Mouse (Mus musculus): Measurements from ENCODE around the gene Ehmt2. TPM values are rescaled to one million over a fixed set of nuclear protein-coding genes. Genes with fewer than 3 reads are reported as not detected.

Ehmt2 gene
- polyA plus RNA-seq (2015; fragmentation: Nextera tagmentation; extraction: Ambion mirVana), result 16.8 and 17.7 TPM in 2 replicates

- Histone ChIP-seq H3K9me3 (replicated peaks) (no peaks in the 10 kb centered on the region), H3K4me3 (replicated peaks) (peak within 1 kb of the TSS; percentile 81), H3K27me3 (no peaks in the 10 kb centered on the region), H3K36me3 (peaks cover 28% of the 10 kb centered on the region), H3K4me2 (peak within 1 kb of the TSS; percentile 98), H3K4me1 (replicated peaks) (peaks cover 82% of the 10 kb centered on the region), H3K9ac (peak within 1 kb of the TSS; percentile 93), H3K27ac (peak within 1 kb of the TSS; percentile 94)
- DNase-seq, result peak; percentile 67
- peak; percentile 53 for ATAC-seq (ENCODE audit: low read depth)
- under 1% methylated on average over 20 of the region's 44 CpGs for WGBS (ENCODE audit: insufficient replicate concordance)
These were observed at the start of gene Ehmt2, which contains the start of gene C2 for GRCm38 (mm10) chr17:34898160-34898586. Gene Ehmt2, plus strand, starts transcription at chr17:34898469. Gene C2, minus strand, starts transcription at chr17:34898265.

- Histone ChIP-seq H3K9ac (peak within 1 kb of the TSS; percentile 89), H3K27me3 (no peaks in the 10 kb centered on the region), H3K4me1 (replicated peaks) (peaks cover 48% of the 10 kb centered on the region), H3K4me3 (replicated peaks) (peak within 1 kb of the TSS; percentile 91), H3K36me3 (peaks cover 62% of the 10 kb centered on the region), H3K27ac (peak within 1 kb of the TSS; percentile 83), H3K9me3 (replicated peaks) (no peaks in the 10 kb centered on the region), H3K4me2 (peak within 1 kb of the TSS; percentile 99)
- under 1% methylated on average over 65 of the region's 65 CpGs for WGBS (ENCODE audit: insufficient replicate concordance)
- ATAC-seq (ENCODE audit: low read depth) (peak; percentile 94), DNase-seq (peak; percentile 97)
These were observed 48.4 kb upstream of the Ehmt2 start, which contains the start of the genes Skiv2l and Nelfe for GRCm38 (mm10) chr17:34849722-34850516. Gene Skiv2l, minus strand, starts transcription at chr17:34850210. Gene Nelfe, plus strand, starts transcription at chr17:34850391.

- Histone ChIP-seq H3K4me3 (replicated peaks) (peak overlapping the region; percentile 91), H3K36me3 (peaks cover 62% of the 10 kb centered on the region), H3K4me2 (peak overlapping the region; percentile 99), H3K4me1 (replicated peaks) (peaks cover 48% of the 10 kb centered on the region), H3K9ac (peak overlapping the region; percentile 89), H3K27me3 (no peaks in the 10 kb centered on the region), H3K27ac (peak overlapping the region; percentile 83), H3K9me3 (replicated peaks) (no peaks in the 10 kb centered on the region)
- no peak; the same call in 1 of the 2 replicates for ATAC-seq (ENCODE audit: low read depth)
- no peak for DNase-seq
- 1% methylated on average over 25 of the region's 25 CpGs for WGBS (ENCODE audit: insufficient replicate concordance)
These were observed 47.6 kb upstream of the Ehmt2 start for GRCm38 (mm10) chr17:34850517-34851125.

GRCm38 (mm10) chr17:34853511-34853910 is 44.8 kb upstream of the Ehmt2 start:
- Histone ChIP-seq H3K4me1 (replicated peaks) (peaks cover 57% of the 10 kb centered on the region), H3K9ac (0 out of 2 replicates have a peak overlapping the region, but pooled peaks have one; percentile 8), H3K36me3 (peaks cover 64% of the 10 kb centered on the region), H3K27ac (no peak overlapping the region), H3K4me2 (no peak overlapping the region), H3K4me3 (replicated peaks) (no peak overlapping the region), H3K9me3 (replicated peaks) (no peaks in the 10 kb centered on the region), H3K27me3 (no peaks in the 10 kb centered on the region)
- 65% methylated on average over 8 of the region's 8 CpGs for WGBS (ENCODE audit: insufficient replicate concordance)
- ATAC-seq (ENCODE audit: low read depth) (no peak), DNase-seq (no peak)

GRCm38 (mm10) chr17:34854761-34855160 is 43.5 kb upstream of the Ehmt2 start:
- WGBS (ENCODE audit: insufficient replicate concordance), result 69% methylated on average over 3 of the region's 3 CpGs
- ATAC-seq (ENCODE audit: low read depth), result no peak

GRCm38 (mm10) chr17:34855825-34856224 is 42.4 kb upstream of the Ehmt2 start:
- Histone ChIP-seq H3K4me2 (no peak overlapping the region), H3K9me3 (replicated peaks) (no peaks in the 10 kb centered on the region), H3K36me3 (peaks cover 65% of the 10 kb centered on the region), H3K4me1 (replicated peaks) (peaks cover 61% of the 10 kb centered on the region), H3K27ac (no peak overlapping the region; the same call in 1 of the 2 replicates), H3K4me3 (replicated peaks) (no peak overlapping the region), H3K9ac (no peak overlapping the region), H3K27me3 (no peaks in the 10 kb centered on the region)
- DNase-seq, result no peak
- 51% methylated on average over 3 of the region's 3 CpGs for WGBS (ENCODE audit: insufficient replicate concordance)
- ATAC-seq (ENCODE audit: low read depth), result 0 out of 2 replicates have a peak, but pooled peaks have one; percentile 21

More at GRCm38 (mm10) chr17:34854761-34855160, 43.5 kb upstream of the Ehmt2 start:
- Histone ChIP-seq H3K4me1 (replicated peaks) (peaks cover 57% of the 10 kb centered on the region), H3K27ac (no peak overlapping the region), H3K4me3 (replicated peaks) (no peak overlapping the region), H3K36me3 (peaks cover 65% of the 10 kb centered on the region), H3K27me3 (no peaks in the 10 kb centered on the region), H3K9me3 (replicated peaks) (no peaks in the 10 kb centered on the region), H3K4me2 (no peak overlapping the region), H3K9ac (no peak overlapping the region)
- DNase-seq, result no peak

- H3K9ac ChIP-seq, result no peak overlapping the region
- no peaks in the 10 kb centered on the region for H3K27me3 ChIP-seq
- DNase-seq, result no peak
- H3K4me2 ChIP-seq, result no peak overlapping the region
- no peaks in the 10 kb centered on the region for H3K9me3 ChIP-seq (replicated peaks)
- peaks cover 49% of the 10 kb centered on the region for H3K36me3 ChIP-seq
- ATAC-seq (ENCODE audit: low read depth), result no peak
- H3K4me1 ChIP-seq (replicated peaks), result peaks cover 43% of the 10 kb centered on the region
- WGBS (ENCODE audit: insufficient replicate concordance), result 36% methylated on average over 4 of the region's 4 CpGs
- no peak overlapping the region for H3K27ac ChIP-seq
- no peak overlapping the region for H3K4me3 ChIP-seq (replicated peaks)
These were observed 39.6 kb upstream of the Ehmt2 start for GRCm38 (mm10) chr17:34858670-34859069.

GRCm38 (mm10) chr17:34860514-34860913 is 37.8 kb upstream of the Ehmt2 start:
- WGBS (ENCODE audit: insufficient replicate concordance), result 71% methylated on average over 9 of the region's 9 CpGs
- Histone ChIP-seq H3K4me3 (replicated peaks) (peak overlapping the region; percentile 41), H3K9me3 (replicated peaks) (no peaks in the 10 kb centered on the region), H3K27me3 (0 out of 2 replicates have a peak, but pooled peaks cover 6% of the 10 kb centered on the region), H3K27ac (no peak overlapping the region), H3K4me1 (replicated peaks) (peaks cover 33% of the 10 kb centered on the region), H3K9ac (no peak overlapping the region), H3K36me3 (peaks cover 31% of the 10 kb centered on the region), H3K4me2 (peak overlapping the region; percentile 49)
- no peak for ATAC-seq (ENCODE audit: low read depth)
- no peak for DNase-seq

- peak overlapping the region; percentile 49 for H3K4me2 ChIP-seq
- H3K36me3 ChIP-seq, result peaks cover 18% of the 10 kb centered on the region
- peak overlapping the region; percentile 48 for H3K9ac ChIP-seq
- H3K27me3 ChIP-seq, result 0 out of 2 replicates have a peak, but pooled peaks cover 6% of the 10 kb centered on the region
- peak overlapping the region; percentile 41 for H3K4me3 ChIP-seq (replicated peaks)
- H3K4me1 ChIP-seq (replicated peaks), result peaks cover 33% of the 10 kb centered on the region
- DNase-seq (no peak), ATAC-seq (ENCODE audit: low read depth) (peak; percentile 71)
- H3K9me3 ChIP-seq (replicated peaks), result no peaks in the 10 kb centered on the region
- peak overlapping the region; percentile 58 for H3K27ac ChIP-seq
- 47% methylated on average over 13 of the region's 13 CpGs for WGBS (ENCODE audit: insufficient replicate concordance)
These were observed 36.4 kb upstream of the Ehmt2 start for GRCm38 (mm10) chr17:34861704-34862415.

- Histone ChIP-seq H3K4me1 (replicated peaks) (peaks cover 33% of the 10 kb centered on the region), H3K27me3 (0 out of 2 replicates have a peak, but pooled peaks cover 6% of the 10 kb centered on the region), H3K27ac (peak within 1 kb of the TSS; percentile 58), H3K9me3 (replicated peaks) (no peaks in the 10 kb centered on the region), H3K4me3 (replicated peaks) (peak within 1 kb of the TSS; percentile 41), H3K36me3 (peaks cover 11% of the 10 kb centered on the region), H3K9ac (peak within 1 kb of the TSS; percentile 48), H3K4me2 (peak within 1 kb of the TSS; percentile 49)
- ATAC-seq (ENCODE audit: low read depth) (peak; percentile 60), DNase-seq (no peak)
- 38% methylated on average over 8 of the region's 8 CpGs for whole genome bisulfite sequencing (ENCODE audit: insufficient replicate concordance)
These were observed 35.7 kb upstream of the Ehmt2 start, which contains the start of gene Cfb for GRCm38 (mm10) chr17:34862416-34863081. Gene Cfb, minus strand, starts transcription at chr17:34862518.
